Mouse (Mus musculus) ES-E14 (cell line): ENCODE data around the gene A930033H14Rik.

Experiments used
- CHD2 ChIP-seq: IDR thresholded peaks from 2 replicates; pipeline ENCODE4 v1.6.1; 2014; ENCODE audit warnings: mild to moderate bottlenecking, low read depth, low read length, inconsistent platforms
- HCFC1 ChIP-seq: IDR thresholded peaks from 2 replicates; pipeline ENCODE4 v1.6.1; 2012; ENCODE audit warnings: low read length, inconsistent platforms, borderline replicate concordance; ENCODE audit not compliant: insufficient read depth
- MAFK ChIP-seq: IDR thresholded peaks from 2 replicates; pipeline ENCODE4 v1.6.1; 2014; ENCODE audit warnings: mild to moderate bottlenecking, low read depth, low read length, inconsistent platforms; ENCODE audit not compliant: insufficient read depth
- ZC3H11A ChIP-seq: IDR thresholded peaks from 2 replicates; pipeline ENCODE4 v1.6.1; 2012; ENCODE audit warnings: low read depth, mild to moderate bottlenecking, inconsistent platforms, low read length, borderline replicate concordance
- ZNF384 ChIP-seq: IDR thresholded peaks from 2 replicates; pipeline ENCODE4 v1.6.1; 2012; ENCODE audit warnings: low read depth, low read length, inconsistent platforms

DNA sequence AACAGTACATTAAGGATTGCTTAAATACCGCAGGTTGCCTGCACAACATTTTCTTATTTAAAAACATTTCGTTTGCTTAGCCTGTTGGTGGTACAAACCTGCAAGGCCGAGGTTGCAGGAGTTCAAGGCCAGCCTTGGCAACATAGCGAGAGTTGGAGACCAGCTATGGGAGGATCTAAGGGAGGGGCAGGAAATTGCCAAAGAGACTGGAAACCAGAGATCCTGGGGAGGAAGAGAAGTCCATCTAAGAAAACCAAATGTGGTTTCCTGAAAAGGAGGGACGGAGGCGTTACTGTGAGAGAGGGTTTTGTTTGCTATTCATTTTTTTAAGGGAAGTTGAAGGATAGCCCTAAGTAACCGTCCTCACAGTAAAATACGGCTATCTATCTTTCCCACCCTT lies 1.3 kb downstream of the A930033H14Rik start:
- TF ChIP-seq HCFC1, result no peak
- TF ChIP-seq MAFK, result no peak
- TF ChIP-seq ZNF384, result no peak
- no peak for TF ChIP-seq CHD2
- TF ChIP-seq ZC3H11A, result no peak
